Mouse (Mus musculus): ENCODE results near the gene Mdc1.

- TF ChIP-seq CTCF (conservative IDR thresholded peaks at IDR 0.05; ENCODE audit: insufficient read depth, insufficient read length, low read depth, low read length), result no peak
- TF ChIP-seq POLR2A (IDR thresholded peaks at IDR 0.05; ENCODE audit: low read depth, low read length), result no peak
These were observed 37.4 kb upstream of the Mdc1 start for GRCm38 (mm10) chr17:35803858-35804399.
